Mouse (Mus musculus) forebrain, embryonic 14.5 days (tissue): ENCODE measurements at regions not wholly inside any gene's neighbourhood (a gene's known extent, or its start where the extent isn't known, plus 50 kb on each side); places are given as distances from the start of the nearest gene placed in this dataset.

ENCODE experiments used
- ATAC-seq: fragments of 200-750 bp; cut with Nextera tagmentation; 2 replicates; pipeline ENCODE4 v1.8.0; 2017; ENCODE audit warnings: mild to moderate bottlenecking, moderate library complexity
- DNase-seq: peaks from one replicate; pipeline ENCODE4 v3.0.0-alpha.2; 2015; ENCODE audit warnings: low spot score
- H3K27ac ChIP-seq: fragments of 300-500 bp; sonication (generic); 2 replicates; pipeline ENCODE4 v1.5.1; 2014; ENCODE audit warnings: low read depth, mild to moderate bottlenecking, control low read depth, low read length, moderate library complexity
- H3K27me3 ChIP-seq: fragments of 300-500 bp; sonication (generic); replicated peaks from 2 replicates; pipeline ENCODE4 v1.6.1; 2014; ENCODE audit warnings: low read length, control low read depth, mixed read lengths; ENCODE audit not compliant: control insufficient read depth, insufficient read depth
- H3K36me3 ChIP-seq: fragments of 300-500 bp; sonication (generic); 2 replicates; pipeline ENCODE4 v1.6.1; 2014; ENCODE audit warnings: low read length, control low read depth; ENCODE audit not compliant: control insufficient read depth, insufficient read depth
- H3K4me1 ChIP-seq: fragments of 300-500 bp; sonication (generic); 2 replicates; pipeline ENCODE4 v1.6.1; 2014; ENCODE audit warnings: antibody characterized with exemption, low read length, control low read depth; ENCODE audit not compliant: control insufficient read depth, insufficient read depth
- H3K4me2 ChIP-seq: fragments of 300-500 bp; sonication (generic); 2 replicates; pipeline ENCODE4 v1.6.1; 2014; ENCODE audit warnings: mild to moderate bottlenecking, control low read depth, low read length
- H3K4me3 ChIP-seq: fragments of 300-500 bp; sonication (generic); 2 replicates; pipeline ENCODE4 v1.5.1; 2014; ENCODE audit warnings: low read depth, low read length, control low read depth
- H3K9ac ChIP-seq: fragments of 300-500 bp; sonication (generic); 2 replicates; pipeline ENCODE4 v1.6.1; 2014; ENCODE audit warnings: mild to moderate bottlenecking, low read length, control low read depth, moderate library complexity
- H3K9me3 ChIP-seq: fragments of 300-500 bp; sonication (generic); replicated peaks from 2 replicates; pipeline ENCODE4 v1.6.1; 2016; ENCODE audit warnings: low read length, control low read depth, mixed read lengths; ENCODE audit not compliant: control insufficient read depth
- WGBS: fragments of 180-500 bp; shearing (Covaris S2); extraction: QIAGEN DNeasy Blood & Tissue Kit; methylation state at CpG from one replicate; pipeline ENCODE4 v1.1.7; 2014; 5-methylcytosine and 5-hydroxymethylcytosine counted together

DNA sequence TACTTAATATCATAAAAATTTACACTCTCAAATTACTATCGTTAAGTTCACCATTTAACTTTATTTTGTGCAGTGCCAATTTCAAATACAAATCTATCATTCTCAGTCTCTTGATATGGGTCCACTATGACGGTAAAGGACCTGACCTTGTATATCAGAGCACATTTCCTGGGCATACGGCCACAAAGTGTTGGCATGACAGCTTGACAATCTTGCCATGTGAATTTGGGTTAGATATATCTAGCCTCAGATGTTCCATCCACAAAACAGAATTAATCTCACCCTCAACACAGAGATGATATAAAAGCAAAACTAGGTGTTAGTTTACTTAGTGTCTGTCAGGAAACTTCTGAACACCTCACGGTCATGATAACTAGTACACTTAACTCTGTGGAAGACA lies 120.8 kb downstream of the Ankrd50 start:
- Histone ChIP-seq H3K4me2 (no peak overlapping the region), H3K4me1 (no peaks in the 10 kb centered on the region), H3K27me3 (no peaks in the 10 kb centered on the region), H3K27ac (no peak overlapping the region), H3K4me3 (no peak overlapping the region), H3K9me3 (no peaks in the 10 kb centered on the region), H3K9ac (no peak overlapping the region), H3K36me3 (no peaks in the 10 kb centered on the region)
- ATAC-seq = no peak
- DNase-seq = no peak
- WGBS = 96% methylated on average over 4 of the region's 4 CpGs

DNA sequence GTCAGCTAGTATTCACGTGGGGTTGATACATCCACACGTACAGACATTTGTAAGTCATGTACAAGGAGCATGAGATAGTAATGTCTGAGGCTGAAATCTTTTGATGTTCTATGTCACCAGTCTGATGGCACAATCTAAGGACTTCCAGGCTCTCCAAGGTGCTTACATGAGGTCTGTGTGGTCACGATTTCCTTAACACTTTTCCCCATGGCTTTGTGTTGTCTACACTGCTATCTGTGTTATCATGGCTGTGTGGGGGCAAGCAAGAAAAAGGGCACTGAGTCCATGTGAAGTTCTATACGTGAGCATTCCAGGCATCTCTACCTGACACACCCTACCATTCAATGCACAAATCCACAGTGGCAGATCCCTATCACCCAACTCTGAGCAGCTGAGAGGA lies 123.2 kb downstream of the Ankrd50 start:
- ATAC-seq = no peak
- Histone ChIP-seq H3K36me3 (no peaks in the 10 kb centered on the region), H3K4me1 (no peaks in the 10 kb centered on the region), H3K9ac (no peak overlapping the region), H3K4me3 (no peak overlapping the region), H3K27ac (no peak overlapping the region), H3K4me2 (no peak overlapping the region), H3K9me3 (no peaks in the 10 kb centered on the region), H3K27me3 (no peaks in the 10 kb centered on the region)
- DNase-seq = no peak
- WGBS = 82% methylated on average over 4 of the region's 4 CpGs

DNA sequence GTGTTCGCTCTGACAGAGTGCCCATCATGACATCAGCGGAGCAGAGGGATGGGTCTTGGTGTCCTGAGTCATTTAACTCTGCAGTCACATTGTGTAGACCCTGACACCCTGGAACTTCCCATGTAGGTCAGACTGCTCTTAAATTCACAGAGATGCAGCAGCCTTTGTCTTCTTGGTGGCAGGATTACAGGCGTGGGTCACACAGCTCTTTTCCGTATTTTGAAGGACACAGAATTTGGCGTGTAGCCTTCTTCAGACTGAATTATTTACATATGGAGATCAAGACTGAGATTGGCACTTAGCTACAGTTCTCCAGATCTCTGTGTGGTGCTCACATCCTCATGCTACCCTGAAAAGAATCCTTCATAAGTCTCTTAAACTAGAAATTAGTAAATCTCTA lies 123.7 kb downstream of the Ankrd50 start:
- no peak overlapping the region for H3K4me2 ChIP-seq
- no peaks in the 10 kb centered on the region for H3K27me3 ChIP-seq
- no peak overlapping the region for H3K27ac ChIP-seq
- no peak overlapping the region for H3K9ac ChIP-seq
- no peaks in the 10 kb centered on the region for H3K36me3 ChIP-seq
- DNase-seq = no peak
- no peaks in the 10 kb centered on the region for H3K4me1 ChIP-seq
- H3K4me3 ChIP-seq = no peak overlapping the region
- WGBS = 77% methylated on average over 5 of the region's 5 CpGs
- no peak for ATAC-seq
- H3K9me3 ChIP-seq = no peaks in the 10 kb centered on the region

DNA sequence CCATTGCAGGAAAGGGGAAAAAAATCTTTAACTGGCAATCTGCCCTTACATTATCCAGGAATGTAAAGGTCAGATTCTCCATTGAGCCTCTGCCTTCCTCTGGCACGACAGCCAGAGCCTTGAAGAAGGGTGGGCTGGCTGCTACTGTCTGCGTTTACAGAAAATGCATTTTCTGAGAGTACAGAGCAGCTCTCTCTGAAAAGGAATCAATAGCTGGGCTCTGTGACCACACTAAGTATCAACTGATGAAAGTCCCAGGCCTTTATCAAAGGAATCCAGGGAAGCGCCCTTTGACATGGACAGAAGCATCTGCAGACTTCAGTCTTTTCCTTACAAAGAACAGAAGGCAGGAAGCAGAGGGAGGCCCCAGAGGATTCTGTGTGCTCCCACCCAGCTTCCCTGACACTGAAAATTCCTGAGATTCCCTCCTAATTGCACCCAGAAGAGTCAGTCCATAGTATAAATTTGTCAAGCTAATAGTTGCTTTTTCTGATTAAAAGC lies 124.2 kb downstream of the Ankrd50 start:
- H3K4me2 ChIP-seq = no peak overlapping the region
- H3K36me3 ChIP-seq = no peaks in the 10 kb centered on the region
- no peaks in the 10 kb centered on the region for H3K9me3 ChIP-seq
- H3K9ac ChIP-seq = no peak overlapping the region
- no peak for ATAC-seq
- 49% methylated on average over 3 of the region's 3 CpGs for WGBS
- H3K4me1 ChIP-seq = no peaks in the 10 kb centered on the region
- H3K27ac ChIP-seq = no peak overlapping the region
- peak; percentile 20 for DNase-seq
- no peak overlapping the region for H3K4me3 ChIP-seq
- no peaks in the 10 kb centered on the region for H3K27me3 ChIP-seq

DNA sequence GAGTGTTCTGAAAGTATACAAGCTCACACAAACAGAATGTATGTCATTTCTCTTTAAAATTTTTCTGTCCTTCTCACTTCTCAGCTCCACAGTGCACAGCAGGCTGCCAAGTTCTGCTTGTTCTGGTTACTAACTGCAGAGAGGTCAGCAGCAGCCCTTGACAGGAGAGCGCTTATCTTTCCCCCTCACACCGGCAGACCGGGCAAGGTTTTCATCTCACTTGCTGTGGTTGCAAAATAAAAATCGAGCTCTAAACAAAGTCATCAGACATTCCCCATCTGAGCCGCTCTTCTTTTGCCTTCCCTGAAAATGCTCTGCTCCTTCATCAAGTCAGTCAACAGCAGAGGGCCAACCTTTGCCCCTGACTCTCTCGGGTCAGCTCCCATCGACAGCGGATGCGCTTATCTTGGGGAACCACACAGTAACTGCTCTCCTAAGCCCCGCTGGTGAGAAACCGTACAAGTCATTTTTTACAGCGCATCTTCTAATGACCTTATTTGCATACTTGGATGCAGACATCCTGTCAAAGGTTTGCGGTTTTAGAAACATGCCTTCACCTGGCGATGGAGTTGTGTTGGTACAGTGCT lies 126.6 kb downstream of the Ankrd50 start:
- no peaks in the 10 kb centered on the region for H3K36me3 ChIP-seq
- H3K27me3 ChIP-seq = no peaks in the 10 kb centered on the region
- H3K4me1 ChIP-seq = no peaks in the 10 kb centered on the region
- ATAC-seq (no peak), DNase-seq (no peak)
- no peaks in the 10 kb centered on the region for H3K9me3 ChIP-seq
- H3K9ac ChIP-seq = no peak overlapping the region
- WGBS = 64% methylated on average over 14 of the region's 14 CpGs
- H3K4me2 ChIP-seq = no peak overlapping the region
- H3K4me3 ChIP-seq = no peak overlapping the region
- no peak overlapping the region for H3K27ac ChIP-seq

GRCm38 (mm10) chr3:38344283-38344682 lies 140.4 kb downstream of the Ankrd50 start:
- WGBS = 45% methylated on average over 2 of the region's 2 CpGs
- no peak for DNase-seq

GRCm38 (mm10) chr3:38341666-38342065 lies 143.0 kb downstream of the Ankrd50 start:
- Histone ChIP-seq H3K36me3 (no peaks in the 10 kb centered on the region), H3K27me3 (no peaks in the 10 kb centered on the region), H3K4me1 (no peaks in the 10 kb centered on the region), H3K4me3 (no peak overlapping the region), H3K9me3 (no peaks in the 10 kb centered on the region), H3K27ac (no peak overlapping the region), H3K9ac (no peak overlapping the region), H3K4me2 (no peak overlapping the region)
- ATAC-seq = no peak
- 97% methylated on average over 1 of the region's 1 CpGs for WGBS
- DNase-seq = no peak

More at GRCm38 (mm10) chr3:38344283-38344682, 140.4 kb downstream of the Ankrd50 start:
- no peak overlapping the region for H3K9ac ChIP-seq
- no peak overlapping the region for H3K4me3 ChIP-seq
- no peak for ATAC-seq
- no peaks in the 10 kb centered on the region for H3K36me3 ChIP-seq
- no peaks in the 10 kb centered on the region for H3K27me3 ChIP-seq
- no peaks in the 10 kb centered on the region for H3K9me3 ChIP-seq
- H3K4me2 ChIP-seq = no peak overlapping the region
- no peak overlapping the region for H3K27ac ChIP-seq
- H3K4me1 ChIP-seq = no peaks in the 10 kb centered on the region

DNA sequence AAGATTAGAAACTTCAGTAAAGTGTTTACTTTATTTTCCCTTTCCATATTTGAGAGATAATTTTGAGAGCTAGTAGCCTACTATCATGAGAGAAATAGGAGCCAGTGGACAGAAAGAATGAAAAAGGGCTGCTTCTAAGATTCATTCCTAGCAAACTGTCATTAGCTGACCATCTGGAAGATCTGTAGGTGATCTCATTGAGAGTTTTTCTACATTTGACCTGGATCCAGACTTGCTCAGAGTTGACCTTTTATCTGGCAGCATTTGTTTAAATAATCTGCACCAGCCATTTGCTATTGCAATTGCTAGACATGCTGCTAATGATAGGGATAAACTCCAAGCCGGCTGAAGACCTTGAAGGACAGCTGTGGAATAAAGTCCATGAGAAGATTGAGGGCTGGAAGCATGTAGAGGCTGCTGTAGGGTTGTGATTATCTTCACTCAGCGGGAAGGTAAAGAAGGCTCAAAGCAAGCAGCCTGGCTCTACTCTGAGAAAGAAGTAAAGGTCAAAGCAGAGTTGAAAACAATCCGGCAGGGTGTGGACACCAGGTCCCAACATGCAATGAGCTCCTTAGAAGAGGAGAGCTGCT lies 151.2 kb downstream of the Ankrd50 start:
- H3K9me3 ChIP-seq = no peaks in the 10 kb centered on the region
- H3K27me3 ChIP-seq = no peaks in the 10 kb centered on the region
- 89% methylated on average over 3 of the region's 3 CpGs for WGBS
- no peak for DNase-seq
- H3K9ac ChIP-seq = no peak overlapping the region
- no peak overlapping the region for H3K27ac ChIP-seq
- ATAC-seq = no peak
- H3K4me2 ChIP-seq = no peak overlapping the region
- H3K36me3 ChIP-seq = no peaks in the 10 kb centered on the region
- H3K4me1 ChIP-seq = no peaks in the 10 kb centered on the region
- no peak overlapping the region for H3K4me3 ChIP-seq

DNA sequence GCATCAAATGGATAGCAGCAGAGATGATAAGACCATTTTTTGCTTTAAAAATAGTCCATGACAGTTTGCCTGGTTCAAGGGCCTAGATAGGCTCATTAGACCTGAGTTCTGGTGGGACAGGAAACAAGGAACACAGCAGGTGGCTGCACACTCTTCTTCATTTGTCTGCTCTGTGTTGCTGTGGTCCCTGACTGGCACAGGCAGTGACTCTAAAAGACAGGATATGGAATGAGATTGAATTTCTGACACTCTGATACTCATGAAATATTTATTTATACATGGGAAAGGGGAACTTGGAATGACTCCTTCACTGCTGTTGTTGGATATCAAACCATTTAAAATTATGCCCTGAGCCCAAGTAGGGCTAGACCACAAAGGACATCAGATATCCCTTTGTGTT lies 153.5 kb downstream of the Ankrd50 start:
- Histone ChIP-seq H3K27ac (no peak overlapping the region), H3K4me2 (no peak overlapping the region), H3K27me3 (no peaks in the 10 kb centered on the region), H3K4me1 (no peaks in the 10 kb centered on the region), H3K9me3 (no peaks in the 10 kb centered on the region), H3K9ac (no peak overlapping the region), H3K36me3 (no peaks in the 10 kb centered on the region), H3K4me3 (no peak overlapping the region)
- DNase-seq (no peak), ATAC-seq (no peak)
